Mouse (Mus musculus) heart, embryonic 13.5 days (tissue): ENCODE results near the gene Kcnc2. TPM values are rescaled to one million over a fixed set of nuclear protein-coding genes. Genes with fewer than 3 reads are reported as not detected.
"Not testable (repeated sequence)": the region's sequence is repeated elsewhere in the genome, so short reads cannot be mapped to it uniquely, and the experiment has no call there.

Experiments used
- ATAC-seq: fragments of 200-750 bp; cut with Nextera tagmentation; 2 replicates; pipeline ENCODE4 v1.8.0; 2017; ENCODE audit warnings: moderate TSS enrichment; ENCODE audit not compliant: insufficient number of reproducible peaks, low FRiP score, low TSS enrichment; ENCODE audit errors: extremely low read depth
- H3K27ac ChIP-seq: fragments of 300-500 bp; sonication (generic); replicated peaks from 2 replicates; pipeline ENCODE4 v1.5.1; 2015; ENCODE audit warnings: moderate library complexity, mild to moderate bottlenecking, inconsistent platforms
- H3K27me3 ChIP-seq: fragments of 300-500 bp; sonication (generic); replicated peaks from 2 replicates; pipeline ENCODE4 v1.6.1; 2015; ENCODE audit warnings: mild to moderate bottlenecking, inconsistent platforms
- H3K36me3 ChIP-seq: fragments of 300-500 bp; sonication (generic); 2 replicates; pipeline ENCODE4 v1.6.1; 2015; ENCODE audit warnings: mild to moderate bottlenecking, inconsistent platforms
- H3K4me1 ChIP-seq: fragments of 300-500 bp; sonication (generic); 2 replicates; pipeline ENCODE4 v1.6.1; 2015; ENCODE audit warnings: inconsistent platforms
- H3K4me2 ChIP-seq: fragments of 300-500 bp; sonication (generic); 2 replicates; pipeline ENCODE4 v1.6.1; 2015; ENCODE audit warnings: inconsistent platforms, mild to moderate bottlenecking, moderate library complexity
- H3K4me3 ChIP-seq: fragments of 300-500 bp; sonication (generic); 2 replicates; pipeline ENCODE4 v1.5.1; 2015; ENCODE audit warnings: moderate library complexity, mild to moderate bottlenecking, inconsistent platforms
- H3K9ac ChIP-seq: fragments of 300-500 bp; sonication (generic); 2 replicates; pipeline ENCODE4 v1.6.1; 2015; ENCODE audit warnings: inconsistent platforms, mild to moderate bottlenecking, moderate library complexity
- H3K9me3 ChIP-seq: fragments of 300-500 bp; sonication (generic); 2 replicates; pipeline ENCODE4 v1.6.1; 2016; ENCODE audit warnings: inconsistent platforms
- WGBS: fragments of 180-500 bp; shearing (Covaris S2); methylation state at CpG from one replicate; pipeline ENCODE4 v1.1.7; 2015; ENCODE audit warnings: mixed read lengths; 5-methylcytosine and 5-hydroxymethylcytosine counted together
- polyA plus RNA-seq: library from polyadenylated mRNA; unstranded; fragments of >200 nt; fragmentation: Nextera tagmentation; extraction: Ambion mirVana; gene quantifications from 2 replicates; pipeline ENCODE4 v1.2.1, GENCODE M21; 2015

Kcnc2 gene
- 1.1 and 1.3 TPM in 2 replicates for polyA plus RNA-seq

DNA sequence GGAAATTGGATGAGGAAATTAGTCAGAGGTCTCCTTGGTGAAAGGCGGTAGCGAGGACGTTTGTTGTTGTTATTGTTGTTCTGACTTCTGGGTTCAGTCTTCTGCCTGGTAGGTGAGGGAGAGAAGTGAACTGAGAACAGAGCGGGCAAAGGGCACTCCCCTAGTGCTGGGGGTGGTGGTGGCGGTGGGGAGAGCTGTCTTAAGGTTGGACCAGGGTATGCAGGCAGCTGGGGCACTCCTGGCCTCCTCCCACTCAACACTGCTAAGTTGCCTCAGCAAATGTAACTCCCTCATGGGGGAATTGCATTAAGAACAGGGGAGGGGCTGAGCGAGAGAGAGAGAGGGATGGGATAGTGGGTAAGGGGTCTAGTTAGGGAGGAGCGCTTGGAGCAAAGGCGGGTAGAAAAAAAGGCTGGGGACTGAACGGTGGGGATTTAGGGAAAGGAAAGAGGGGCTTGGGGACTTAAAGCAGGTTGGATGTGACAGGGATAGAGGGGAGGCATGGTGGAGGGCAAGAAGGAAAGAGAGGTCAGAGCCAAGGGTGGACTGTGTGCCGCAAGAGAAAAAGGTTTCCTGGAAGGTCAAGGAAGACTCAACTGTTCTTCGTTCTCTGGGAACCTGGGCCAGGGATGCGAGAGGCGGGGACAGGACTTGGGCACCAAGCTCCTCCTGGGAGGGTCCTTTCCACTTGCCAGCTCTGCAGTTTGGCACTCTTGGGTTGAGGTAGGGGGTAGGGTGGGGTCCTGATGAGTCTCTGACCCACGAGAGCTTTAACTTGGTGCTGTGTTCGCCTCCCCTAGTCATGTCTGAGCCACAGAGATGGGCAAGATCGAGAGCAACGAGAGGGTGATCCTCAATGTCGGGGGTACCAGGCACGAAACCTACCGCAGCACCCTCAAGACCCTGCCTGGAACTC is at the start of gene Kcnc2:
Gene Kcnc2 (plus strand): TSS at position 235 of the 916 bp plus-strand sequence.
- peak within 1 kb of the TSS; percentile 78 for H3K9ac ChIP-seq
- H3K36me3 ChIP-seq: no peaks in the 10 kb centered on the region
- peak within 1 kb of the TSS; percentile 61 for H3K4me3 ChIP-seq
- peaks cover 20% of the 10 kb centered on the region for H3K4me1 ChIP-seq
- peak within 1 kb of the TSS; percentile 90 for H3K4me2 ChIP-seq
- H3K27ac ChIP-seq: no peak within 1 kb of the TSS
- no peak for ATAC-seq
- WGBS: under 1% methylated on average over 20 of the region's 20 CpGs
- H3K9me3 ChIP-seq: no peaks in the 10 kb centered on the region
- H3K27me3 ChIP-seq: peaks cover 60% of the 10 kb centered on the region

GRCm38 (mm10) chr10:112227073-112227472 is 43.8 kb upstream of the Kcnc2 start:
- no peak for ATAC-seq

DNA sequence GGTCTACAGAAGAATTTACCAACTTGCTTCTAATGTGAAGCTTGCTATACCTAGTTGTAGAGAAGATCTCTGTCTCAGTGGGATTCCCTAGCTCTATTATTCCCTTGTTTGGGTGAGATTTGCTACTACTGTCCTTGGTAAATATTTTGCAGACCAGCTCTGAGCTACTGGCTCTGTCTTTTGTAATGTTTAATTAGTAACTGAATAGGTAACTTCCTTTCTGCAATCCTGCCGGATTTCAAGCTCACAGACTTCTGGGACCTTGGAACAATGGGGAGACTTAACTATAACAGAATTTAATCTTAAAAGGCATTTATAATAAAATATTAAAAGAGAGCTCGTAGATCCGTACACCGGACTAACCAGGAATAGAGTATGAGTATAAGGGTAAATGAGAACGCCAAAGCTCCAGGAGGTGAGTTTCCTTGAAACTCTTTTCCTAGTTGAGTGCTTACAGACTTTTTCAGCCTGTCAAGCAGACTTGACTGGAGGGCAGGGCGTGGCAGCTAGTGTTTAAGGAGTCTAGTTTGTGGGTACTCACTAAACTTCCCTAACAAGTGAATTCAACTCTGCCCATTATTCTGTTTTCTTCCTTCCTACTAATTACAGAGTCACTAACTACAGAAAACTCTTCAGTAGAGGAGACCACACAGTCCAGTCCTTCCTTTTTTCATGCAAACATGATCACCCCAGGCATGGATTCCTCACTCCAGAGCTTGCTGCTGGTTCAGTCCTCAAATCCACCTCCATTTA is 41.7 kb upstream of the Kcnc2 start:
- not testable (repeated sequence) for H3K4me3 ChIP-seq, H3K9ac ChIP-seq, H3K36me3 ChIP-seq, H3K4me1 ChIP-seq, H3K4me2 ChIP-seq, H3K27me3 ChIP-seq, ATAC-seq, H3K27ac ChIP-seq, H3K9me3 ChIP-seq
- 54% methylated on average over 6 of the region's 6 CpGs for WGBS

More at GRCm38 (mm10) chr10:112227073-112227472, 43.8 kb upstream of the Kcnc2 start:
- no peak overlapping the region for H3K4me3 ChIP-seq
- no peak overlapping the region for H3K9ac ChIP-seq
- H3K9me3 ChIP-seq: no peaks in the 10 kb centered on the region
- H3K36me3 ChIP-seq: no peaks in the 10 kb centered on the region
- no peak overlapping the region for H3K4me2 ChIP-seq
- H3K27ac ChIP-seq: no peak overlapping the region
- 68% methylated on average over 1 of the region's 1 CpGs for WGBS
- no peaks in the 10 kb centered on the region for H3K4me1 ChIP-seq
- no peaks in the 10 kb centered on the region for H3K27me3 ChIP-seq

GRCm38 (mm10) chr10:112232733-112233132 is 38.2 kb upstream of the Kcnc2 start:
- H3K9me3 ChIP-seq, H3K4me1 ChIP-seq, H3K4me2 ChIP-seq, H3K27me3 ChIP-seq, ATAC-seq, H3K27ac ChIP-seq, H3K9ac ChIP-seq, H3K4me3 ChIP-seq, H3K36me3 ChIP-seq: not testable (repeated sequence)
- WGBS: 31% methylated on average over 1 of the region's 1 CpGs

- H3K4me2 ChIP-seq, H3K27ac ChIP-seq, H3K27me3 ChIP-seq, H3K9me3 ChIP-seq, H3K9ac ChIP-seq, H3K4me3 ChIP-seq, ATAC-seq, H3K4me1 ChIP-seq, H3K36me3 ChIP-seq: not testable (repeated sequence)
- 79% methylated on average over 5 of the region's 5 CpGs for WGBS
Observed at GRCm38 (mm10) chr10:112235396-112235940, 35.5 kb upstream of the Kcnc2 start.

DNA sequence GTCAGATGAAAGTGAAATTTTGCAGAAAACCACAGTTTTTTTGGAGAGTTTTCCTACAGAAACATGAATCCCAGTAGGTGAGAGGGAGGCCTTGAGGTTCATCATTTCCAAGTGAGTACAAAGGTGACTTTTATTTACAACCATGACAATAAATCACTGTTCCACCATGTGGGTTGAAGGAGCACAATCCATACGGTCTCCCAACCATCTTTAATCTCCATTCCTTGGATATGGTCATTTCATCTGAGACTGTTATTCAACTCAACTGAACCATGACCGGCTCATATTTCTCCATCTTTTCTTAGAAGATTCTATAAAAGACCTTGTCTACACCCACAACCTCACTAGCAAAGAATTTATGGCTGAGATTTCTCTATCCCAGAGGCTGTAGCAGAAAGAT is 22.6 kb upstream of the Kcnc2 start:
- H3K27me3 ChIP-seq: no peaks in the 10 kb centered on the region
- 74% methylated on average over 2 of the region's 2 CpGs for WGBS
- no peak overlapping the region for H3K4me3 ChIP-seq
- H3K9ac ChIP-seq: no peak overlapping the region
- H3K4me1 ChIP-seq: no peaks in the 10 kb centered on the region
- ATAC-seq: no peak
- no peak overlapping the region for H3K4me2 ChIP-seq
- H3K27ac ChIP-seq: no peak overlapping the region
- no peaks in the 10 kb centered on the region for H3K9me3 ChIP-seq
- H3K36me3 ChIP-seq: no peaks in the 10 kb centered on the region

- Histone ChIP-seq H3K4me3 (no peak overlapping the region), H3K4me1 (no peaks in the 10 kb centered on the region), H3K9ac (no peak overlapping the region), H3K9me3 (no peaks in the 10 kb centered on the region), H3K36me3 (no peaks in the 10 kb centered on the region), H3K27me3 (peaks cover 8% of the 10 kb centered on the region), H3K4me2 (no peak overlapping the region), H3K27ac (no peak overlapping the region)
- ATAC-seq: no peak
- WGBS: 70% methylated on average over 3 of the region's 3 CpGs
Observed at GRCm38 (mm10) chr10:112263467-112263866, 7.5 kb upstream of the Kcnc2 start.

GRCm38 (mm10) chr10:112269481-112269880 is 1.4 kb upstream of the Kcnc2 start:
- 58% methylated on average over 3 of the region's 3 CpGs for WGBS
- Histone ChIP-seq H3K27ac (no peak overlapping the region), H3K9me3 (no peaks in the 10 kb centered on the region), H3K4me2 (peak overlapping the region; percentile 90), H3K4me3 (peak overlapping the region; percentile 61), H3K36me3 (no peaks in the 10 kb centered on the region), H3K27me3 (peaks cover 60% of the 10 kb centered on the region), H3K9ac (peak overlapping the region; percentile 78), H3K4me1 (peaks cover 20% of the 10 kb centered on the region)
- no peak for ATAC-seq

DNA sequence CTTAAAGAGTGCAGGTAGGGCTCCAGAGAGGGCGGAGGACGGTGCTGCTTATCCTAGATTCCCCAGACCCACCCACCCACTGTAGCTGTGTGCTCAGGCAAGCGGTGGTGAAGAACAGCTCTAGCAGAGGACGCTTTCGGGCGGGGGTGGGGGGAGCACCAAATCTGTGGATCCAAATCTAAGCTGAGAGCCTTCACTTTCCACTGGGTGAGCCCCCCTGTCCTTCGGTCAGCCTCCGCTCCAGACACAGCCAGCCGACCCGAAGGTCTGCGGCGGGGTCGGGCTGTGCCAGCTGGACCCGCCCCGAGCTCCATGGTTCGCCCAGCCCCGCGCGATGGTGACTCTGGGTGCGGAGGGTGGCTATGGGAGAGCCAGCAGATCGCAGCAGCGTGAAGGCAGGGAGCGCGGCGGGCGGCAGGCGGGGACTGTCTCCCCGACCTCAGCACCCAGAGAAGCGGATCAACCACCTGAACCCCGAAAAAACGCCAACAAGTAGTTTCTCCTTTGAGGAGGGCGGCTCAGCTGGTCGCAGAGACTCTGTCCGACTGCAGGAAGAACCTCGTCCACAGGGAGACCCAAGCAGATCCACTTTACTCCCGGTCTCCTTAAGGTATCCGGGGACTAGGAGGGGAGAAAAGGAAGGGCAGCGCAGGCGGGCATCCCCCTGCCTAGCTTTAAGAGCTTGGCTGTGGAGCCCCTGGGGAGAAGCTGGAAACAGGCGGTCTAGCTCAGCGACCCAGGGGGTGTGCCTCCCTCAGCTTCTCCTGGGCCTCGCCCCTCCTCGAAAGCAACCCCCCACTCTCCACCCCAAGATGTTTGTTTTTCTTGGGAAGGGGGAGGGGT is 761 bp upstream of the Kcnc2 start:
- Histone ChIP-seq H3K9me3 (no peaks in the 10 kb centered on the region), H3K4me1 (peaks cover 20% of the 10 kb centered on the region), H3K4me2 (peak overlapping the region; percentile 90), H3K27ac (no peak overlapping the region), H3K36me3 (no peaks in the 10 kb centered on the region), H3K27me3 (peaks cover 60% of the 10 kb centered on the region), H3K4me3 (peak overlapping the region; percentile 61), H3K9ac (peak overlapping the region; percentile 78)
- WGBS: under 1% methylated on average over 42 of the region's 43 CpGs
- peak; percentile 37 for ATAC-seq

DNA sequence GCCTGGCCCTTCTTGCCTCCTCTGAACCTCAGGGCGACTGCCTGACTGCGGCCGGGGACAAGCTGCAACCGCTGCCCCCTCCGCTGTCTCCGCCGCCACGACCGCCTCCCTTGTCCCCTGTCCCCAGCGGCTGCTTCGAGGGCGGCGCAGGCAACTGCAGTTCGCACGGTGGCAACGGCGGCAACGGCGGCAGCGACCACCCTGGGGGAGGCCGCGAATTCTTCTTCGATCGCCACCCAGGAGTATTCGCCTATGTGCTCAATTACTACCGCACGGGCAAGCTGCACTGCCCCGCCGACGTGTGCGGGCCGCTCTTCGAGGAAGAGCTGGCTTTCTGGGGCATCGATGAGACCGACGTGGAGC is 863 bp downstream of the Kcnc2 start:
- Histone ChIP-seq H3K4me2 (peak overlapping the region; percentile 90), H3K27ac (no peak overlapping the region), H3K9me3 (no peaks in the 10 kb centered on the region), H3K4me3 (peak overlapping the region; percentile 61), H3K9ac (peak overlapping the region; percentile 53), H3K27me3 (peaks cover 60% of the 10 kb centered on the region), H3K36me3 (no peaks in the 10 kb centered on the region), H3K4me1 (peaks cover 20% of the 10 kb centered on the region)
- no peak for ATAC-seq
- WGBS: under 1% methylated on average over 36 of the region's 36 CpGs

- Histone ChIP-seq H3K4me3 (peak overlapping the region; percentile 61), H3K27me3 (peaks cover 60% of the 10 kb centered on the region), H3K9me3 (no peaks in the 10 kb centered on the region), H3K36me3 (no peaks in the 10 kb centered on the region), H3K4me1 (peaks cover 20% of the 10 kb centered on the region), H3K9ac (peak overlapping the region; percentile 53), H3K4me2 (peak overlapping the region; percentile 90), H3K27ac (no peak overlapping the region)
- WGBS: 9% methylated on average over 14 of the region's 14 CpGs
- ATAC-seq: no peak
Observed at GRCm38 (mm10) chr10:112272171-112272570, 1.2 kb downstream of the Kcnc2 start.
